Mouse (Mus musculus) G1E (cell line): ENCODE measurements around the gene Lipe.

Source experiments
- CTCF ChIP-seq: IDR thresholded peaks from 2 replicates; pipeline ENCODE4 v1.5.1; 2012; ENCODE audit warnings: low read depth, low read length, inconsistent platforms, mixed read lengths
- GATA1 ChIP-seq: IDR thresholded peaks from 2 replicates; pipeline ENCODE4 v1.6.1; 2012; ENCODE audit warnings: borderline replicate concordance, low read length, inconsistent platforms, mixed read lengths

DNA sequence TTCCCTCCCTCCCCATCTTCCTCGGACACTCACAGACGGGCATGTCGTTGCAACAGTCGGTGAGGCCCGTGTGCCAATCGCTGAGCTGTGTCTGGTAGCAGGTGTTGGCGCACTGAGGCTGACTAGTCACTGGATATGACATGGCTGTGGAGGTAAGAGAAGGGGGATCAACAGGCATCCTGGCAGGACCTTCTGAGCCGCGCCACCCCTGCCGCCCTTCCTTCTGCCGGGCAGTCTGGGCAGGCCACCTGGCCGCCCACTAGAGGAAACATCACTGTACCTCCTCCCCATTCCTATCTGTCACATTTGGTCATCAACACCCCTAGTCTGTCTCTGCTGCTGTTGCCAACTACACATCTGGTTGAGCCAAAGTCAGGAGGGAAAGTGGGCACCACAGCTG lies 30.2 kb downstream of the Lipe start:
- TF ChIP-seq CTCF (no peak), GATA1 (no peak)
